Mouse (Mus musculus): ENCODE measurements around the gene Ccdc60. TPM values are rescaled to one million over a fixed set of nuclear protein-coding genes. Genes with fewer than 3 reads are reported as not detected.

Ccdc60 gene
- polyA plus RNA-seq, 1 experiment, result not detected

- no peak for TF ChIP-seq GATA1 (IDR thresholded peaks at IDR 0.05; ENCODE audit: low read length)
Measured at GRCm38 (mm10) chr5:116280518-116280917, 8.3 kb downstream of the Ccdc60 start.

GRCm38 (mm10) chr5:116278436-116278918, 10.3 kb downstream of the Ccdc60 start:
- no peak for TF ChIP-seq GATA1 (IDR thresholded peaks at IDR 0.05; ENCODE audit: low read length)

- TF ChIP-seq GATA1 (IDR thresholded peaks at IDR 0.05; ENCODE audit: low read length), result no peak
Measured at GRCm38 (mm10) chr5:116277951-116278350, 10.8 kb downstream of the Ccdc60 start.

- TF ChIP-seq GATA1 (IDR thresholded peaks at IDR 0.05; ENCODE audit: low read length), result no peak
Measured at GRCm38 (mm10) chr5:116274818-116275217, 14.0 kb downstream of the Ccdc60 start.

- TF ChIP-seq GATA1 (IDR thresholded peaks at IDR 0.05; ENCODE audit: low read length), result no peak
Measured at GRCm38 (mm10) chr5:116274365-116274764, 14.4 kb downstream of the Ccdc60 start.

GRCm38 (mm10) chr5:116271511-116272227, 17.1 kb downstream of the Ccdc60 start:
- no peak for TF ChIP-seq GATA1 (IDR thresholded peaks at IDR 0.05; ENCODE audit: low read length)

- TF ChIP-seq GATA1 (IDR thresholded peaks at IDR 0.05; ENCODE audit: low read length), result no peak
Measured at GRCm38 (mm10) chr5:116269212-116270145, 19.3 kb downstream of the Ccdc60 start.

GRCm38 (mm10) chr5:116262689-116263088, 26.1 kb downstream of the Ccdc60 start:
- no peak for TF ChIP-seq GATA1 (IDR thresholded peaks at IDR 0.05; ENCODE audit: low read length)

GRCm38 (mm10) chr5:116261944-116262343, 26.8 kb downstream of the Ccdc60 start:
- TF ChIP-seq GATA1 (IDR thresholded peaks at IDR 0.05; ENCODE audit: low read length), result no peak

- TF ChIP-seq GATA1 (IDR thresholded peaks at IDR 0.05; ENCODE audit: low read length), result no peak
Measured at GRCm38 (mm10) chr5:116260356-116260755, 28.4 kb downstream of the Ccdc60 start.

- TF ChIP-seq GATA1 (IDR thresholded peaks at IDR 0.05; ENCODE audit: low read length), result no peak
Measured at GRCm38 (mm10) chr5:116258321-116258860, 30.4 kb downstream of the Ccdc60 start.

GRCm38 (mm10) chr5:116253914-116254313, 34.9 kb downstream of the Ccdc60 start:
- no peak for TF ChIP-seq GATA1 (IDR thresholded peaks at IDR 0.05; ENCODE audit: low read length)

- TF ChIP-seq GATA1 (IDR thresholded peaks at IDR 0.05; ENCODE audit: low read length), result no peak
Measured at GRCm38 (mm10) chr5:116252186-116252585, 36.6 kb downstream of the Ccdc60 start.

GRCm38 (mm10) chr5:116246642-116247041, 42.1 kb downstream of the Ccdc60 start:
- TF ChIP-seq GATA1 (IDR thresholded peaks at IDR 0.05; ENCODE audit: low read length), result no peak

- TF ChIP-seq GATA1 (IDR thresholded peaks at IDR 0.05; ENCODE audit: low read length), result no peak
Measured at GRCm38 (mm10) chr5:116244476-116244875, 44.3 kb downstream of the Ccdc60 start.

- no peak for TF ChIP-seq GATA1 (IDR thresholded peaks at IDR 0.05; ENCODE audit: low read length)
Measured at GRCm38 (mm10) chr5:116243622-116244021, 45.2 kb downstream of the Ccdc60 start.

Measured in G1E-ER4 (cell line).